Mouse (Mus musculus) midbrain, embryonic 14.5 days (tissue): Measurements from ENCODE around the gene Dcp1a. TPM values are rescaled to one million over a fixed set of nuclear protein-coding genes. Genes with fewer than 3 reads are reported as not detected.

Source experiments
- ATAC-seq: fragments of 200-750 bp; cut with Nextera tagmentation; 2 replicates; pipeline ENCODE4 v1.8.0; 2017; ENCODE audit warnings: moderate number of reproducible peaks, moderate library complexity; ENCODE audit not compliant: low FRiP score, low TSS enrichment
- DNase-seq: peaks from one replicate; pipeline ENCODE4 v3.0.0-alpha.2; 2015
- H3K27ac ChIP-seq: fragments of 300-500 bp; sonication (generic); replicated peaks from 2 replicates; pipeline ENCODE4 v1.5.1; 2014; ENCODE audit warnings: mild to moderate bottlenecking, low read depth, low read length, moderate library complexity
- H3K27me3 ChIP-seq: fragments of 300-500 bp; sonication (generic); 2 replicates; pipeline ENCODE4 v1.6.1; 2014; ENCODE audit warnings: low read length, control low read depth, mixed read lengths; ENCODE audit not compliant: control insufficient read depth, insufficient read depth
- H3K36me3 ChIP-seq: fragments of 300-500 bp; sonication (generic); 2 replicates; pipeline ENCODE4 v1.6.1; 2014; ENCODE audit warnings: low read length, control low read depth; ENCODE audit not compliant: control insufficient read depth, insufficient read depth
- H3K4me1 ChIP-seq: fragments of 300-500 bp; sonication (generic); 2 replicates; pipeline ENCODE4 v1.6.1; 2014; ENCODE audit warnings: mild to moderate bottlenecking, antibody characterized with exemption, low read length, control low read depth; ENCODE audit not compliant: control insufficient read depth, insufficient read depth
- H3K4me2 ChIP-seq: fragments of 300-500 bp; sonication (generic); 2 replicates; pipeline ENCODE4 v1.6.1; 2014; ENCODE audit warnings: mild to moderate bottlenecking, low read length, moderate library complexity
- H3K4me3 ChIP-seq: fragments of 300-500 bp; sonication (generic); replicated peaks from 2 replicates; pipeline ENCODE4 v1.5.1; 2014; ENCODE audit warnings: low read depth, low read length
- H3K9ac ChIP-seq: fragments of 300-500 bp; sonication (generic); replicated peaks from 2 replicates; pipeline ENCODE4 v1.6.1; 2014; ENCODE audit warnings: mild to moderate bottlenecking, low read length, moderate library complexity
- H3K9me3 ChIP-seq: fragments of 300-500 bp; sonication (generic); 2 replicates; pipeline ENCODE4 v1.6.1; 2016; ENCODE audit warnings: low read length, control low read depth, mixed read lengths; ENCODE audit not compliant: control insufficient read depth
- WGBS: fragments of 180-500 bp; shearing (Covaris S2); extraction: QIAGEN DNeasy Blood & Tissue Kit; methylation state at CpG from one replicate; pipeline ENCODE4 v1.1.7; 2014; 5-methylcytosine and 5-hydroxymethylcytosine counted together
- polyA plus RNA-seq: library from polyadenylated mRNA; unstranded; fragments of >200 nt; fragmentation: Nextera tagmentation; extraction: Ambion mirVana; gene quantifications from 2 replicates; pipeline ENCODE4 v1.2.1, GENCODE M21; 2014

Gene Dcp1a
- polyA plus RNA-seq, 1 experiment from 2014 or later: 20.5 TPM

- Histone ChIP-seq H3K4me1 (peaks cover 31% of the 10 kb centered on the region), H3K4me3 (peak overlapping the region; percentile 80), H3K27me3 (no peaks in the 10 kb centered on the region), H3K4me2 (peak overlapping the region; percentile 90), H3K36me3 (no peaks in the 10 kb centered on the region), H3K9ac (peak overlapping the region; percentile 93), H3K9me3 (no peaks in the 10 kb centered on the region), H3K27ac (peak overlapping the region; percentile 93)
- ATAC-seq: peak; percentile 25; the same call in 1 of the 2 replicates
- peak; percentile 48 for DNase-seq
- WGBS: under 1% methylated on average over 10 of the region's 10 CpGs
Observed at GRCm38 (mm10) chr14:30549777-30550149, 70.4 kb downstream of the Dcp1a start.

- Histone ChIP-seq H3K4me2 (peak overlapping the region; percentile 90), H3K4me3 (peak overlapping the region; percentile 80), H3K27ac (peak overlapping the region; percentile 93; the same call in 1 of the 2 replicates), H3K4me1 (peaks cover 31% of the 10 kb centered on the region), H3K9ac (peak overlapping the region; percentile 93), H3K36me3 (no peaks in the 10 kb centered on the region), H3K27me3 (no peaks in the 10 kb centered on the region), H3K9me3 (no peaks in the 10 kb centered on the region)
- 41% methylated on average over 8 of the region's 8 CpGs for WGBS
- DNase-seq (peak; percentile 26), ATAC-seq (no peak)
Observed at GRCm38 (mm10) chr14:30550232-30551070, 71.1 kb downstream of the Dcp1a start.

GRCm38 (mm10) chr14:30551509-30551908 lies 72.2 kb downstream of the Dcp1a start:
- ATAC-seq: no peak
- no peak overlapping the region for H3K4me3 ChIP-seq
- DNase-seq: no peak

GRCm38 (mm10) chr14:30551981-30552380 lies 72.6 kb downstream of the Dcp1a start:
- H3K27me3 ChIP-seq: no peaks in the 10 kb centered on the region
- H3K4me2 ChIP-seq: peak overlapping the region; percentile 90
- 0 out of 2 replicates have a peak, but pooled peaks cover 5% of the 10 kb centered on the region for H3K36me3 ChIP-seq
- 89% methylated on average over 2 of the region's 2 CpGs for WGBS
- no peak for DNase-seq
- no peak for ATAC-seq
- peaks cover 31% of the 10 kb centered on the region for H3K4me1 ChIP-seq
- H3K27ac ChIP-seq: no peak overlapping the region
- no peak overlapping the region for H3K4me3 ChIP-seq
- H3K9me3 ChIP-seq: no peaks in the 10 kb centered on the region
- no peak overlapping the region for H3K9ac ChIP-seq

More at GRCm38 (mm10) chr14:30551509-30551908, 72.2 kb downstream of the Dcp1a start:
- Histone ChIP-seq H3K4me1 (peaks cover 31% of the 10 kb centered on the region), H3K27me3 (no peaks in the 10 kb centered on the region), H3K36me3 (0 out of 2 replicates have a peak, but pooled peaks cover 5% of the 10 kb centered on the region), H3K9me3 (no peaks in the 10 kb centered on the region), H3K4me2 (peak overlapping the region; percentile 90), H3K27ac (no peak overlapping the region), H3K9ac (no peak overlapping the region)
- 74% methylated on average over 5 of the region's 5 CpGs for WGBS

- Histone ChIP-seq H3K4me3 (no peak overlapping the region), H3K9ac (no peak overlapping the region), H3K4me2 (no peak overlapping the region), H3K4me1 (peaks cover 27% of the 10 kb centered on the region), H3K27ac (no peak overlapping the region), H3K36me3 (0 out of 2 replicates have a peak, but pooled peaks cover 5% of the 10 kb centered on the region), H3K9me3 (no peaks in the 10 kb centered on the region), H3K27me3 (no peaks in the 10 kb centered on the region)
- ATAC-seq (no peak), DNase-seq (no peak)
- 94% methylated on average over 4 of the region's 4 CpGs for WGBS
Observed at GRCm38 (mm10) chr14:30553185-30553584, 73.8 kb downstream of the Dcp1a start.

- H3K4me2 ChIP-seq: no peak overlapping the region
- peaks cover 4% of the 10 kb centered on the region for H3K4me1 ChIP-seq
- H3K36me3 ChIP-seq: peaks cover 39% of the 10 kb centered on the region
- no peak overlapping the region for H3K27ac ChIP-seq
- ATAC-seq: no peak
- H3K4me3 ChIP-seq: no peak overlapping the region
- no peaks in the 10 kb centered on the region for H3K9me3 ChIP-seq
- no peaks in the 10 kb centered on the region for H3K27me3 ChIP-seq
- no peak for DNase-seq
- no peak overlapping the region for H3K9ac ChIP-seq
- WGBS: 98% methylated on average over 2 of the region's 2 CpGs
Observed at GRCm38 (mm10) chr14:30556651-30557050, 77.3 kb downstream of the Dcp1a start.

- H3K4me2 ChIP-seq: no peak overlapping the region
- 80% methylated on average over 9 of the region's 9 CpGs for WGBS
- no peak overlapping the region for H3K27ac ChIP-seq
- peaks cover 39% of the 10 kb centered on the region for H3K36me3 ChIP-seq
- H3K27me3 ChIP-seq: no peaks in the 10 kb centered on the region
- ATAC-seq (no peak), DNase-seq (no peak)
- peaks cover 5% of the 10 kb centered on the region; the same call in 1 of the 2 replicates for H3K4me1 ChIP-seq
- H3K9ac ChIP-seq: no peak overlapping the region
- H3K9me3 ChIP-seq: no peaks in the 10 kb centered on the region
- no peak overlapping the region for H3K4me3 ChIP-seq
Observed at GRCm38 (mm10) chr14:30557730-30558129, 78.4 kb downstream of the Dcp1a start.

GRCm38 (mm10) chr14:30559321-30559850 lies 80.1 kb downstream of the Dcp1a start:
- H3K27ac ChIP-seq: no peak overlapping the region
- no peak overlapping the region for H3K4me3 ChIP-seq
- H3K4me2 ChIP-seq: no peak overlapping the region
- H3K27me3 ChIP-seq: no peaks in the 10 kb centered on the region
- ATAC-seq (no peak), DNase-seq (no peak)
- H3K36me3 ChIP-seq: peaks cover 40% of the 10 kb centered on the region
- no peaks in the 10 kb centered on the region for H3K9me3 ChIP-seq
- no peak overlapping the region for H3K9ac ChIP-seq
- 87% methylated on average over 17 of the region's 17 CpGs for WGBS
- H3K4me1 ChIP-seq: peaks cover 5% of the 10 kb centered on the region; the same call in 1 of the 2 replicates
